Mouse (Mus musculus) embryo, embryonic 11 days (tissue): ENCODE measurements around the gene Fmo6.
A peak's percentile ranks its signal among the peaks of the same experiment; 100 is the strongest.

Experiments used
- DNase-seq: peaks from one replicate; pipeline ENCODE4 v3.0.0-alpha.2; 2015

Gene Fmo6

GRCm38 (mm10) chr1:162937415-162937814 lies at the start of gene Fmo6:
Gene Fmo6, minus strand, starts transcription at chr1:162937515.
- DNase-seq, result no peak

DNA sequence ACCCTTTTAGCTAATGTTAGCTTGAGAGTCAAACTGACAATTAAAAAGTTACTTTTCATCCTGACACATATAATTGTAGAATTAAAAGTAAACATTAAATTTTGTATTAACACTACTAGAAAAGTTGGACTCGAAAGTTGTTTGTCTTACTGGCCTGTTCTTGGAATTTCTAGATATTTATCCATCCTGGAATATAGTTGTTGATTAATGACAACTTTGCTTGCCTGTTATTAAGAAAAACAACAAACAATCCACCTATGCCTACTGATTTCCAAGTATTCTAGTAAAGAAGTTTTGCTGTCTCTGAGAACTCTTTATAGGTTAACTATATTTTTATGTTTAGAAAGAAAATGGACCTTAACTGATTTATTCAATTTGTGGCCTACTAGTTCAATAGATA lies 49.5 kb upstream of the Fmo6 start:
- no peak for DNase-seq

DNA sequence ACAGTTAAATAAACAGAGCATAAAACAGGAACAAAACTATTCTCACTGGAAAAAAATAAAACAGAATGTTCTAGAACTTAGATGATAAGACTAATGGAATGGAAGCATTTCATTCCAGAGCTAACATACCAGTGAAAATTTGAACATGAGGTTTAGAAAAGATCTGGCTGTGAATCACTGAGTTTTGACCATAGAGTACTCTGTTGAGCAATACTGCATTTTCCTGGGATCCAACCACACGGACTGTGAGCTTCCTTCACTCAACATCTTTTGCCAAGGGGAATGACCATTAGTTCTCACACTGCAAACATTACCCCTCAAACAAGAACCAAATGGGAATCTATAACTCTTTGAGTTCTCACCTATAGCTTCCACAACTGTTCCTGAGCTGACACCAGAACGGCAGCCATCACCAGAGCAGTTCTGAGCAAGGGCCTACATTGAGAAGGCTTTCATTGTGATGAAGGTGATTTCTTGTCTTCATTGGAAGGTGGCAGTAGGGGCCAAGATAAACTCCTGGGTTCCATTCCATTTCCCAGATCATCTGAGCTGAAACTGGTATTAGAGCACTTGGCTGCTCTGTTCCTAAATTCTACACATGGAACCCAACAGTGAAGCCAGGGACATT lies 48.9 kb upstream of the Fmo6 start:
- DNase-seq, result no peak

DNA sequence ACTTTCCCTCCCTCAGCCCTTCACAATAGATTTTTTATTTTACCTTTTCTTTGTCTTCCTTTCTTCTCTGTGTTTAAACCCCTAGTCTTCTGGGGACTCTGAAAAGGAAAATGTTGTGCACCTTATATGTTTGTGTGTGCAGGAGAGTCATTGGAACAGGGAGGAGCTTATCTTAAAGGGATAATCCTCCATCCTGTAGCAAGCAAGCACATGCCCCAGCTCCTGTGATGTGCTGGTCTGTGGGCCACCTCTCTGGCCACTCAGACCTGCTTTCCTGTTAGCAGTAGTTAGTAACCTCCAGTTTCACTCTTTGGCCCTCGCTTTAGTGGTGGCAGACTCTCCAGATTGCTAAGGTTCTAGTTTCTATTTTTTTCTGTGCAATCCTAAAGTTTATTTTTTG lies 47.1 kb upstream of the Fmo6 start, which contains the start of gene Fmo3:
TSS of gene Fmo3 (minus strand) at position 101 of the 400 bp plus-strand sequence.
- no peak for DNase-seq

DNA sequence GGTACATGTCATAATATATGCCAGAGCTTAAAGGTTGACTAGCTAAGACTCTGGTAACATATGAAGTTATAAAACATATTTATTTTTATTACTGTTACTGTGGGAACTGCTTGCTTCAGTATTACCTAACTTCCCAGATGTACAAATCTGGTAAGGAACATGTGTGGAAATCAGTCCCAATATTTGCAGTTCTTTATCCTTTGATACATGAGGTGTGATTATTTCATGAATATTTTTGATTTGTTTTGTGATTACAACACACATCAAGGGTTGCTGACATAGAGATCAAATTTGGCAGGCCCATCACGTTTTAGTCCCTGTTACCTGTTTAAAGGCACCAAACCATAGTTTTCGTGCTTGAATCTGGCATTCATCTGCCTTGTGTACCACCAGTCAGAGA lies 26.2 kb upstream of the Fmo6 start:
- DNase-seq, result no peak

GRCm38 (mm10) chr1:162957422-162957821 lies 20.1 kb upstream of the Fmo6 start:
- DNase-seq, result no peak

DNA sequence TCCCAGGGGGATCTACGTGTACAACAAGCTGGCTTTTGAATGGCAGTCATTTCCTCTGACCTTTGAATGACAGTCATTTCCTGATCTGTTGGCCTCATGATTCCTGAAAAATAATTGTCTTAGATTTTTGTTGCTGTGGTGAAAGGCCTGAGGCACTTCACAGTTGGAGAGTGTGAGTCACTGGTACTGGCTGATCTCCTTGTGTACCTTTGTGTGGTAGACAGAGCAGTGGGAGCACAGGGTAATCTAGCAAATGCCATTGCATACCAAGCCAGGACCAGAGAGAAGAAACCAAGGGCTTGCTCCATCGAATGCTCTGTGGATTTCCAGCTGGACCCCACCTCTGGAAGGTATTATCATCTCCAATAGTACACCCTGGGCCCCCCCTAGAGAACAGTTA lies 15.8 kb upstream of the Fmo6 start:
- peak; percentile 21 for DNase-seq

- DNase-seq, result no peak
Observed at GRCm38 (mm10) chr1:162949763-162950162, 12.4 kb upstream of the Fmo6 start.

GRCm38 (mm10) chr1:162947934-162948333 lies 10.6 kb upstream of the Fmo6 start:
- DNase-seq, result no peak

GRCm38 (mm10) chr1:162946837-162947558 lies 9.7 kb upstream of the Fmo6 start:
- DNase-seq, result peak; percentile 16

- DNase-seq, result peak; percentile 58
Observed at GRCm38 (mm10) chr1:162943700-162944099, 6.4 kb upstream of the Fmo6 start.

DNA sequence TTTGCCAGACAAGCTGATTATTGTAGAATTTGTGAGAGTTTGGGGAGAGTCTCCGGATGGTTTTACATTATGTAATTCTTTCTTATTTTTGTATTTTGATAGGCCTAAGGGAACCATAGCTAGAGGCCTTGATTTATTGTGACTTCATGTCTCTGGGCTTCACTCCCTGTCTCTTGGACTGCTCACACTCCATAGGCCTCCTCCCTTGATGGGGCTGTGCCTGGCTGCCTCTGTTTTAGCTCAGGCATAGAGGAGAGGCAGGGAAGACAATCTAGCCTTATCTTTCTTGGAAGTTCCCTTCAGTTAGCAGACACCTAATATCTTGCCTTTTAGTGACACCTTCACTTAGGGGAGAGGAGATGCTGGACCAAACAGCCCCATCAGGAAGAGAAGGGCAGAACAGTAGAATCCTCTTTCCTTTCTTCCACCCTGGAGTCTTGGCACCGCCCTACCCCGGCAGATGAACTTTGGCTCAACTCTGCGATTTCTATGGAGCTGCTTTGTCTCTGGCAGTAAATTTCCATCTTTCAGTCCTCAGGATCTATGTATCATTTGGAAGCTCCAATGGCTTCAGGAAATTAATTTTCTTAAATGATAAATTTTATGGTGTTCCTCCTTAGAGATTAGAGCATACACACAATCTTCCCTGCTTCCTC lies 1.5 kb upstream of the Fmo6 start:
- no peak for DNase-seq

- no peak for DNase-seq
Observed at GRCm38 (mm10) chr1:162937970-162938695, 818 bp upstream of the Fmo6 start.

GRCm38 (mm10) chr1:162934374-162935012 lies 2.8 kb downstream of the Fmo6 start:
- no peak for DNase-seq

DNA sequence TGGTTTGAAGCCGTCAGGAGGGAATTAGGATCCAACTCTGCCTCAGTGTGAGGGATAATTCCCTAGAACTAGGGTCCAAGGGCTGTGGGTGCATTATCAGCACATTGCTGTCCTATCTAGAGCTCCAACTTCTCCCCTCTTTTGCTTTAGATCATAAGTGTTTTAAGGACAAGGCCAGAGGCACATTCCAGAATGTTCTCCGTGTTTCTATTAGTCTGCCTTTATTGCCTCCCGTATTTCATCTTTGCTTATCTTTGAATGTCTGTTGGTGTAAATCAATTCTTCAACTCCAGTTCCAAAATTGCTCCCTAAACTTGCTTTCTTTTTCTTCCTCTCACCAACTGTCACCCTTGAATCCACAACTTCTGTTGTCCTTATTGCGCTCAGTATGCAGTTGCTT lies 4.9 kb downstream of the Fmo6 start:
- DNase-seq, result no peak

GRCm38 (mm10) chr1:162931880-162932279 lies 5.4 kb downstream of the Fmo6 start:
- no peak for DNase-seq

DNA sequence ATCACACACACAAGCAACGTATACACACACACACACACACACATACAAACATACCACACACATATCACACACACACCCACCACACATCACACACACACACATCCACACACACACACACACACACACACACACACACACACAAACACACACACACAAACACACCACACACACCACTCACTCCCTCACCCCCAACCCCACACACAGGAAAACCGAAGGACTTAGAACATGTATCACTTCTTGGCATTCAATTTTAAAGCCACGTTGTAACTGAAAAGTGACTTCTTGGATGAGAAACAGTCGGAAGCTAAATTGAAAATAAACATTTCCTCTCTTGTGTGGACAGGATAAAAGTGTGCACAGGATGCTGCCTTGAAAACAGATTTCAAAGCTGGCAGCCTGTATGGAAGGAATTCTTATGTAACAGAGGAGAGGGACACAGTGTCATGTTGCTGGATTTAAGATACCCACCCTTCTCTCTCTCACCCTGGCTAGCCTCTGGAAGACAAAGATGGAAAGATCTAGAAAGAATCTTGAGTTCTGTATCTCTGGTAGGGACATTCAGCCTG lies 5.9 kb downstream of the Fmo6 start:
- no peak for DNase-seq

- no peak for DNase-seq
Observed at GRCm38 (mm10) chr1:162930631-162931030, 6.7 kb downstream of the Fmo6 start.

DNA sequence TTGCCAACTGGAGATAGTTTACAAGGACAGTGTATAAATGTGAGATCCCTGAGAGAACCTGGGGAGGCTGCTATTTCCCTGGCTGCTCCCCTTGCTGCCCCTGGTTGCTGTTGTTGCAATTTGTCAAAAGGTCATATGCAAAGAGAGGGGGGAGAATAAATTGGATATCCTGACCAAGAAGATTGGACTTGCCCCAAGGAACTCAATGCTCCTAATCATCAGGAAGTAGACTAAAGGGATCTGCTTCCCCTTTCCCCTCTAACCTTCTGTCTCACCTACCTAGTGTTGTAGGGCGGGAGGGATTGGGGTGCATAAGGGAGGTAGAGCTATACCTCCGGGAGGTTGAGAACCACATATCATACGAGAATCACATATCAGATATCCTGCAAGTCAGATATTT lies 8.2 kb downstream of the Fmo6 start:
- DNase-seq, result no peak

DNA sequence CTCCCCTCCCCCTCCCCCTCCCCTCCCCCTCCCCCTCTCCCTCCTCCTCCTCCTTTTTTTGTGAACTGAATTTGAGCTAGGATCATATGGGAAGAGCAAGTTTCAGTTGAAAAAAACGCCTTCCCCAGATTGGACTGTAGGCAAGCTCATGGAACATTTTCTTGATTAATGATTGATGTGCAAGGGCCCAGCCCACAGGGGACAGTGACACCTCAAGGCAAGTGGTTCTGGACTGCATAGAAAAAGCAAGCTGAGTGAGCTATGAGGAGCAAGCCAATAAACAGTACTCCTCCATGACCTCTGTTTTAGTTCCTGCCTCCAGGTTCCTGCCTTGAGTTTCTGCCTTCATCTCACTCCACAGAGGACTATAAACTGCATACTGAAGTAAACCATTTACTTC lies 12.2 kb downstream of the Fmo6 start:
- DNase-seq, result no peak

DNA sequence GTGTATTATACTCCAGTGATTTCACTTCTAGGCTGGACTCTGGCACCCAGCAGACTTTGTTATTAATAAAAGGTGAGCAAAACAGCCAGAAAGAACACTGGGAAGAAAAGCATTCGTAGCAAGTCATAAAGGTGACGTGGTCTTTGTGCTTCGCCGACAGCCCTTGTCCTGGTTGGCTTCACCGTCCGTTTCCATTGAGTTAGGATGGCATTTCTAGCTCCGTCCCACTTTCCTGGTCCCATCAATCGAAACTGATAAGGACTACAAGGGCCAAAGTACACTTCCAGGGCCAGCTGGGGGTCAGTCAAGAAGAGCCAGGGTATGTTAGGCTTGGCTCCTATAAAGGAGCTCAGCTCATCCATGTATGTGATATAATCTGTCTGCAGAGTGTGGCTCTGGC lies 20.7 kb downstream of the Fmo6 start:
- DNase-seq, result no peak

DNA sequence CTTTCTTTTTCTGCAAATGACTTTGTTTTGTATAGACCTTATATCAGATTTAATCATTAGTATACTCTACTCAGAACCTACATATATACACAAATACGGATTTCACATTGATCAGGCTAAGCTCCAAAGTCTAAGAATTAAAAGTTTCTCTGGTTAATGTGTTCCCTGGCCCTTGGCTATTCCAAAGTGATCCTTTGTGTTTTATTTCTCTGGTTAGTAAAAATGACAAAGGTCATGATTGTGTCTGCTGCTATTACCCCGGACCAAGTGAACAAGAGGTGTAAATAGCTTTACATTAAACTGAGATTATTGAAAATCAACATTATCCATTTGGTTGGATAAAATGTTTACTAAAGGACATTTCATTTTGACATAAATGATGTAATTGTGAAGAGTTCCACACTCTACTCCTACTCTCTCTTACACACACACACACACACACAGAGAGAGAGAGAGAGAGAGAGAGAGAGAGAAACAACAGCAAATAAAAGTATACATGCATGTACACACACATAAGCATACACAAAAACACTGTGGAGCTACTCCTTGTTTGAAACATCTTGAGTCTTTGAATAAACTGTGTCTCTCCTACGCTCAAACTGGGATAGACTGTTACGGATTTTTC lies 22.3 kb downstream of the Fmo6 start:
- no peak for DNase-seq
